Mouse (Mus musculus): ENCODE measurements around the gene Kirrel2.
"Not testable (repeated sequence)": the region's sequence is repeated elsewhere in the genome, so short reads cannot be mapped to it uniquely, and the experiment has no call there.

The Kirrel2 gene

DNA sequence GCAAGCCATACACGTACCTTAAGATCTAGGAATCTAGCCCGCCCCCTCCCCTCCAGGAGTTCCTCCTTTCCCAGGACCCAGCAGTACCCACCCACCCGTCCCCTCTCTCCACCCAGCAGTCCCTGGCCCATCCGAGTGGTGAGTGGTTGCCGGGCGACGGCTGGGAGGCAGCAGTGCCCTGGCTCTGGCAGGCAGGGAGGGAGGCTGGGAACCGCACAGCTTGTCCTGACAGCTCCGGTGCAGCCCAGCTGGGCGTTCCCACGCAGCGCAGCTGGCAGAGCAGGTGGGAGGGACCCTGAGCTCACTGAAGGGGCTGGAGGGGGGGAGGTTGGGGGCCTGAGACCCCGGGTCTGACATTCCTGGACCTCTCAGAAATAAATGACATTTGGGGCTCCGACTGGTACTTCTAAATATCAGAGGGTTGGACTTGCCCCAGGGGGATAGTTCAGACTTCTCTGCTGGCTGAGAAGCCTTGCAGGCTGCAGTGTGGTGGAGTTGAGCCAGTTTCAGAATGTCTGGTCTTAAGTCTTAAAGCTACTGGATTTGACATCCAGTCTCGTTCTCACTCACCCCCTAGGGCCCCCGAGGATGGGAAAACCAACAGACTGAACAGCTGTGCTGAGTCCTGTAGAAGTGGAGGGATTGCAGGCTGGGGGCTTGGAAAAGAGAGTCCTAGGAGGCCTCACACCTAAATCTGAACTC is at the start of gene Kirrel2, which contains the start of gene Nphs1:
Kirrel2 (minus strand) TSS at position 62 of the 702 bp plus-strand sequence.
Nphs1 (plus strand) TSS at position 687 of the 702 bp plus-strand sequence.
- in situ Hi-C loops (cut with MboI), result no loop called here

DNA sequence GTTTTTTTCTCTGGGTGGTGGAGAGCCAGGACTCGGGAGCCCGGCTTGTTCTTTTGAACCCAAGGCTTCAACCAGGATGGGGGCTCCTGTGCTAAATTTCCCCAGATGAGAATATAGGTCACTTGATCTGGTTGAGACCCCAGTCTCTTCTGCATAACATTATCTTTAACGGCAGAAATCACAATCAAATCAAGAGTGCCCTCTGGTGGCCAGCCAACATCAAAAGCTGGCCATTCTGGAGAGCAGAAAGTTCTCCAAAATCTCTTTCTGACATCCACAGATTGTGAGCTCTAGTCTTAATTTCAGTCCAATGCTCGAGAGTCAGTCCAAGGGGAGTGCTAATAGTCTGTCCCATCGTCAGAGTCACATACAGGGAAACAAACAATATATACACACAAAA is 43.7 kb upstream of the Kirrel2 start:
- in situ Hi-C loops (cut with MboI), result not testable (repeated sequence)

DNA sequence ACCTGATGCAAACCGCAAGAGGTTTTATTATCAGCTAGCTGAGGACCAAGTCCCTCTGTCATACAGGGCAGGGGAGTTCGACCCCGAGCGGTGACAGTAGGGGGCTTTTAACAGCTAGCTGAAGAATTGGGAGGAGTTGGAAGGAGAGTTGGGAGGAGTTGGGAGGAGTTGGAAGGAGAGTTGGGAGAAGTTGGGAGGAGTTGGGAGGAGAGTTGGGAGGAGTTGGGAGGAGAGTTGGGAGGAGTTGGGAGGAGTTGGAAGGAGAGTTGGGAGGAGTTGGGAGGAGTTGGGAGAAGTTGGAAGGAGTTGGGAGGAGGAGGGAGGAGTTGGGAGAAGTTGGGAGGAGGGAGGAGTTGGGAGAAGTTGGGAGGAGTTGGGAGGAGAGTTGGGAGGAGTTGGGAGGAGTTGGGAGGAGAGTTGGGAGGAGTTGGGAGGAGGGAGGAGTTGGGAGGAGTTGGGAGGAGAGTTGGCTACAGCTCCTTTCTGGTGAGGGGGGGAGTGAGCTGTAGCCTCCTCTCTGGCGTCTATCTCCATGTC is 38.1 kb upstream of the Kirrel2 start:
- in situ Hi-C loops (cut with MboI), result not testable (repeated sequence)

- in situ Hi-C loops (cut with MboI), result no loop called here
Observed at GRCm38 (mm10) chr7:30493401-30493931, 36.0 kb upstream of the Kirrel2 start, which contains the start of gene Prodh2. Gene Prodh2, plus strand, starts transcription at chr7:30493622.

DNA sequence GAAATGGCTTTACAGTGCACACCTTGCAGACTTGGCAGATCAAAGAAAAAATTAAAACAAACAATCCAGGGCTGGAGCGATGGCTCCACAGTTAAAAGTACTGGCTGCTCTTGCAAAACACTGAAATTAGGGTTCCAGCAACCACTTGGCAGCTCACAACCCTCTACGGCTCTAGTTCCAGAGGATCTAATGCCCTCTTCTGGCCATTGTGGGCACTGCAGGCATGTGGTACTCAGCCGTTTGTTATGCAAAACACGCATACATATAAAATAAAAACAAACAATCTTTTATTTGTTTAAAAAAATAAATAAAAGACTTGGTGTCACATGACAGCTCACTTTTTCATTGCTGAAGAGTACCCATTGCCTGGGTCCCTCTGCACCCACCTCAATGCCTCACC is 35.3 kb upstream of the Kirrel2 start:
- in situ Hi-C loops (cut with MboI), result no loop called here

DNA sequence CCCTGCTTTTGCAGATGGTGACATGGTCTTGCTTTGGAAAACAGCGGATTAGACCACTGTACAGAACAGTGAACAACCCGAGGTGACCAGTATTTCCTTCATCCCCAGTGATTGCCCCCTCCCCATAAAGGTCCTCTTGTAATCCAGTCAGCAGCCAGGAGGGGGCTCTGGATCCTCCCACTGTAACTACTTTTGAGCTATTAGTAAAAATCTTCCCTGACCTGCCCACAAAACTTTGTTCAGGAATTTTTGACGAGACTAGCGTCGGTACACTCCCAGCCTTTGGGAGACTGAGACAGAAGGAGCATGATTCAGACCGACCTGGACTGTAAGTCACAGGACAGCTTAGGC is 33.4 kb upstream of the Kirrel2 start:
- in situ Hi-C loops (cut with MboI), result no loop called here

DNA sequence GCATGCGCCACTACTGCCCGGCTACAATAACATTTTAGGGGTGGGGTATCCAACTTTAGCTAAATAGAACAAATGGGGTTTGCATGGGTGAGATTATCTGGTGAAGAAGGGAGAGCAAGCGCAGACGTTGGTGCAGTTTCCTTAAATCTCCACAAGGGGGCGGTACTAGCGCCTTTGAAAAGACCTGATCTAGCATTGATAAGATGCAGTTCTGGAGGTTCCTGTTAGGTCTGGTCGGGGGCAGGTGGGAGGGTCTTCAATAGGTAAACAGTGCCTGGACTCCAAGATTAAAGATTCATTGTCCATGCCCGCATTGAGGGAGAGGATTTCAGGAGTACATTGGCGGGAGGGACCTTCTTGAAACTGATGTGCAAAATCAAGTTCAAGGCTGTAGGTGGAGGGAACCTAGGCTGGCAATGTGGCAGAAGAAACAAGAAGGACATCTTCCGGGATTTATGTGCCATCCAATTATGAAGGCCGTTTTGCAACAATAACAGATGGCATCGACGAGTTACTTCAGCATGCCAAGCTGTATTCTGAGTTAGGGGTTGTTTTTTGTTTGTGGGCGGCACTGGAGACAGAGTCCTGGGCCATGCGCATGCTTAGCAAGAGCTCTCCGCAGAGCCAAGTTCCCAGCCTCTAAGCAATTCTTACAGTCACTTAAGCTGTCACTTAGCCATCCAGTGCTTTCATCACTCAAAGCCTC is 32.9 kb upstream of the Kirrel2 start:
- in situ Hi-C loops (cut with MboI), result no loop called here

DNA sequence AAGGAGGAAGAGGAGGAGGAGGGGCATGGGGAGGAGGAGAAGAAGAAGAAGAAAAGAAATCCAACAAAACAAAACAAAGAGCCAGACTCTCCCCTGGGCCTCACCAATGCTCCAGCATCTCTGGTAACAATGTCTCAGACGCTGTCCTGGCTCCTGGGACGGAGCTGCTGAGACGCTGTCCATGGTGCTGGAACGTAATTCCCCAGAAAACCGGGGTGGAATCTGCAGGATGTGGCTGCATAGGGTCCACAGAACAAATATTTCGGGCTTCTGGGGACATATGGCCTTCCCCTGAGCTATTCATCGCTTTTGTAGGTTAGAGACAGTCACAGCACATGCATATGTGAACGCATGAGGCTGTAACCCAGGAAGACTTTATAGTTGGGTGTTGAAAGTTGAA is 26.8 kb upstream of the Kirrel2 start:
- in situ Hi-C loops (cut with MboI), result loop anchor here (5.0 kb wide), 1 partner anchor 47 kb away; no protein-coding TSS in a partner anchor

- in situ Hi-C loops (cut with MboI), result no loop called here
Observed at GRCm38 (mm10) chr7:30477415-30478381, 20.2 kb upstream of the Kirrel2 start.

DNA sequence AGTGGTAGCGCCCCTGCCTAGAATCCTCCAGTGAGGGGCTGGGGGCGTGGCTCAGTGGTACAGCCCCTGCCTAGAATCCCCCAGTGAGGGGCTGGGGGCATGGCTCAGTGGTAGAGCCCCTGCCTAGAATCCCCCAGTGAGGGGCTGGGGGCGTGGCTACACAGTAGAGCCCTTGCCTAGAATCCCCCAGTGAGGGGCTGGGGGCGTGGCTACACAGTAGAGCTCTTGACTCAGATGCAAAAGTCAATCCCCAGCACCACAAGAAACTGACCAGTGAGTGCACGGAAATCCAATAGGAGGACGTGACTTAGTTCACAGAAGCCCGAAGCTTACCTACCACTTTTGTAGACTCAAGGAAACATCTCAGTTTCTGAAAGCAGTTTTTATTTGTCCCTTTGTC is 18.6 kb upstream of the Kirrel2 start:
- in situ Hi-C loops (cut with MboI), result not testable (repeated sequence)

GRCm38 (mm10) chr7:30474999-30475398 is 17.5 kb upstream of the Kirrel2 start:
- in situ Hi-C loops (cut with MboI), result no loop called here

GRCm38 (mm10) chr7:30472411-30472810 is 14.9 kb upstream of the Kirrel2 start:
- in situ Hi-C loops (cut with MboI), result no loop called here

DNA sequence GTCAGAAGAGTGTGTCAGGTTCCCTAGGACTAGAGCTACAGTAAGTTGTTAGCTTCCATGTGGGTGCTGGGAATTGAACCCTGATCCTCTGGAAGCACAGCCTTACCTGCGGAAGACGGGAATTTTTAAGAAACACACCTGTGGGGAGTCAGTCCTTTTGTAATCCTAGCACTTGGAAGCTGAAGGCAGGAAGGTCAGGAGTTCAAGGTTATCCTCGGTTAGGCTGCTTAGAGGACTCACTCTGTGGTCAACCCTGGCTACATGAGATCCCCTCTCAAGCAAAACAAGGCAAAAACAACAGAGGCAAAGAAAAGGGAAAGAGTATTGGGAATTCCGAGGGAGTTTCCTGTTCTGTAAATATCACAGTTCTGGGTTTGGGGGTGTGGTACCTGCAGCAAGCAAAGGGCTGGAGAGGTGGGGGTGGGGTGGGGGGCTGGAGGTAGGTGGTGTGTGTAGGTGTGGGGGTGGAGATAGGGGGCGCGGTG is 7.4 kb upstream of the Kirrel2 start:
- in situ Hi-C loops (cut with MboI), result no loop called here

- in situ Hi-C loops (cut with MboI), result no loop called here
Observed at GRCm38 (mm10) chr7:30463996-30464395, 6.5 kb upstream of the Kirrel2 start.

GRCm38 (mm10) chr7:30463568-30463967 is 6.1 kb upstream of the Kirrel2 start:
- in situ Hi-C loops (cut with MboI), result no loop called here

- in situ Hi-C loops (cut with MboI), result no loop called here
Observed at GRCm38 (mm10) chr7:30459484-30459883, 2.0 kb upstream of the Kirrel2 start.

- in situ Hi-C loops (cut with MboI), result no loop called here
Observed at GRCm38 (mm10) chr7:30456911-30457628, 420 bp downstream of the Kirrel2 start.

- in situ Hi-C loops (cut with MboI), result no loop called here
Observed at GRCm38 (mm10) chr7:30456487-30456886, 1.0 kb downstream of the Kirrel2 start.

- in situ Hi-C loops (cut with MboI), result no loop called here
Observed at GRCm38 (mm10) chr7:30454259-30454658, 3.2 kb downstream of the Kirrel2 start.

- in situ Hi-C loops (cut with MboI), result no loop called here
Observed at GRCm38 (mm10) chr7:30453766-30454165, 3.7 kb downstream of the Kirrel2 start.

DNA sequence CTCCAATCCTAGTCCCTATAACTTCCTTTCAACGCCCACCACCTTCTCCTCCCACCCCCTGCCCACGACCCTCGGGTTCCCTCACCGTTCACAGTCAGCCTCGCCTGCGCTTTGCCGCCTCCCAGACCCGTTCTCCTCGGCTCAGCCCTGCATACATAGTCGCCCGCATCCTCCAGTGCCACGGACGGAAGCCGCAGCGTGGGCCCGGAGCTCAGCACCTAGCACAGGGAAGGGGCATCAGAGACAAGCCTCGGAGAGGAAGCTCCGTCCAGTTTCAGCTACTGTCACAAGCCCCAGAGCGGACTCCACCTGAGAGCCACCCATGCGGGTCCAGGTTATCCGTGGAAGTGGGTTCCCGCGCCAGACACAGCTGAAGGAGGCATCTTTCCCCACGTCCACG is 4.2 kb downstream of the Kirrel2 start:
- in situ Hi-C loops (cut with MboI), result no loop called here

Measured in mature B cell (primary cell).